Mouse (Mus musculus): Measurements from ENCODE around the gene Lrmp.

Gene Lrmp

GRCm38 (mm10) chr6:145115476-145116097, at the start of gene Lrmp:
Gene Lrmp (plus strand): TSS chr6:145115653.
- TF ChIP-seq GATA4 (IDR thresholded peaks at IDR 0.05; ENCODE audit: insufficient replicate concordance, low read length) = no peak

DNA sequence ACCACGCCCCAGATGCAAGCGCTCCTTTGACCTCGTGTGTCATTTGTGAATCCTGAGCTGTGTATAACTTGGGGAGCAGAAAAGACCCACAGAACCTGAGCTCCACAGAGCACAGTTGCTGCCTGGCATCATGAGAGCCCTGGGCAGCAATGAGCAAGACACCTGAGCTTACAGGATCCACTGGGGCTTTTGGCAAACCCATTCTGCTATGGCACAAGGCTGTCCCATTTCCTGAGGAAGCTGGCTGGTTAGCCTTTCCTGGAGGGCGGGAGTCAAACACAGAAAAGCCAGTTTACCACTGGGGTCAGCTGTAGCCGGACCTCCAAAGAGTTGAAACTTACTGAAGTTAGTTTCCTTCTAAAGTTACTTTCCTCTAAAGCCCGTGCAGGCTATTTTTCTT, 49.0 kb upstream of the Lrmp start:
- no peak for TF ChIP-seq GATA4 (IDR thresholded peaks at IDR 0.05; ENCODE audit: insufficient replicate concordance, low read length)

DNA sequence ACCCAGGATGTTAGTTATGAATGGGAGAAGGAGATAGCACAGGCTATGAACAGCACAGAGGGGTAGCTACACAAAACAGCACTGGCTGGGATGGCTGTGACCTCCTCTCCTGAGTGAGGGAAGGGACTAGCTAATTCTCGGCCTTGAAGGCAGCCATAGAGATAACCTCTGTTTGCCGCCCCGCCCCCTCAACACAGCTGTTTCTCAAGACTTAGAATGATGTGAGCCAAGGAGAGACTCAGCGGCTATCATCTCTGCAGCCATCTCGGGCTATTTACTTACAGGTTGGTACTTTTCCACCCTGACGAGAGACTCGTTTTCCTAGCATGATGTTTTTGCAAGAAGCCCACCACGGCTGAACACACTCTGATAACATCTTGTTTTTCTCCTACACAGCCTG, 47.8 kb upstream of the Lrmp start:
- no peak for TF ChIP-seq GATA4 (IDR thresholded peaks at IDR 0.05; ENCODE audit: insufficient replicate concordance, low read length)

DNA sequence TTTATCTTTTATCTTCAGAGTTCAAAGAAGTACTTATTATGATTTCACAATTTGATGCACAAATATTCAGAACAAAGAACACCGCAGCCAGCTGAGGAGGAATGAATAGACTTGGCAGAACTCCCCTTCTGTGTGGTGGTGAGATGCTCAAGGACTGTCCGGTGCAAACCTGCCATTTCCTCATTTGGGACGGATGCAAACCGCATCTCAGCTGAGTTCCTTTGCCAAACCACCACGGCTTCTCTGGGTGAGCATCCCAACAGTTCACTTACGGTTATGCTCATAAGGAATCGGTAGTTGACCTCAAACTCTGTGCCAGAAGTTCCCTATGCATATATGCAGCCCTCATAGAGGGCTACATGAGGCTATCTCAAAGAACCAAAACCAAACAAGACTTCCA, 46.1 kb upstream of the Lrmp start:
- TF ChIP-seq GATA4 (IDR thresholded peaks at IDR 0.05; ENCODE audit: insufficient replicate concordance, low read length) = no peak

DNA sequence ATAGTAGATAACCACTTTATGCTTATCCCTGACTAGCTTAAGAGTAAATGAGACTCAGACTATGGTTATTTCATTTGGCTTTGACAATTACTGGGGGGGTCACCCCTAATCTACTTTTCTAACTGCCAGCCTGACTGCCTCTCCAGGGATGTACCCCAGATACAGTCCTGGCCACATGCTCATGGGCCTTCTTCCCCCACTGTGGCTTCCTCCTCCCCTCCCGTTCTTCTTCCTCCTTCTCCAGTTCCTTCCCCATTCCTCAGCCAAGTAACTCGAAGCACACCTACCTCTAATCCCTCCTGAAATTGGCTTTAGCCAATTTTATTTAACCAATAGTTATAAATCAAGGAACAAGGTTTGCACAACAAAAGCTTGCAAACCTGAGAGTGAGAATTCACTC, 45.5 kb upstream of the Lrmp start:
- no peak for TF ChIP-seq GATA4 (IDR thresholded peaks at IDR 0.05; ENCODE audit: insufficient replicate concordance, low read length)

- no peak for TF ChIP-seq GATA4 (IDR thresholded peaks at IDR 0.05; ENCODE audit: insufficient replicate concordance, low read length)
These were observed 41.0 kb upstream of the Lrmp start for GRCm38 (mm10) chr6:145074461-145074860.

GRCm38 (mm10) chr6:145075088-145075547, 40.3 kb upstream of the Lrmp start:
- no peak for TF ChIP-seq GATA4 (IDR thresholded peaks at IDR 0.05; ENCODE audit: insufficient replicate concordance, low read length)

- TF ChIP-seq GATA4 (IDR thresholded peaks at IDR 0.05; ENCODE audit: insufficient replicate concordance, low read length) = no peak
These were observed 39.8 kb upstream of the Lrmp start, which contains the start of gene Bcat1 for GRCm38 (mm10) chr6:145075548-145076224. Gene Bcat1 (minus strand): TSS chr6:145076184.

- no peak for TF ChIP-seq GATA4 (IDR thresholded peaks at IDR 0.05; ENCODE audit: insufficient replicate concordance, low read length)
These were observed 39.2 kb upstream of the Lrmp start for GRCm38 (mm10) chr6:145076286-145076685.

GRCm38 (mm10) chr6:145079087-145079759, 36.2 kb upstream of the Lrmp start:
- no peak for TF ChIP-seq GATA4 (IDR thresholded peaks at IDR 0.05; ENCODE audit: insufficient replicate concordance, low read length)

GRCm38 (mm10) chr6:145081721-145082120, 33.7 kb upstream of the Lrmp start:
- no peak for TF ChIP-seq GATA4 (IDR thresholded peaks at IDR 0.05; ENCODE audit: insufficient replicate concordance, low read length)

DNA sequence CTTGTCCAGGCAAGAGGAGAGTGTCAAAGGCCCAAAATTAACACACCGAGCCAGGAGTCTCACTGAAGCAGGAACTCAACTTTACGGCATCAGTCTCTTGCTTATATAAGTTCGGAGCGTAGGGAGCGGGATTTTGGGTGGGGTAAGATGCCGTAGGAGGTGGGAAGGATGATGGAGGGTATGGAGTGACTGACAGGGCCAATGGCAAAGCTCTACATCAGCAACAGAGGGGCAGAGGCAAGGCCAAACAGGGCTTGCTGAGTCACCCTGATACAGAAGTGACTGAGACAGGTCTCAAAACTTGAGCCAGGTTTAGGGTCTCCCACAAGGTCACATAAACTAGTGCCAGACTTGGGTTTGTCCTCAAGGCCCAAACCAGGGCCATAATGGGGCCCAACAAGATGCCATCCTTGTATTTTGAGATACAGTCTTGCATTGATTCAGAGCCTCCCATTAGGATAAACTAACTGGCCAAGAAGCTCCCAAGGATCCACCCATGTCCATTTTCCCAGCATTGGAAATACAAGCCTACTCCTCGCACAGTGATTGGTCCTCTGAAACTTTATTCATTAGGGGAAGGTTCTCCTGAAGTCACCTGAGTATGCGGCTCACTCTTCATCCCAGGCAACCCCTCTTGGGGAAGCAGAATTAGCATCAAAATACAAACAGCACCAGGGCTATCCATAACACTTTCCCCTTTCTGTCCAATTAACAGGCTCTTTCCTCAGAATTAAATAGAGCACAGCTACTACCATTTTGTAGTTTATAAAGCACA, 30.9 kb upstream of the Lrmp start:
- no peak for TF ChIP-seq GATA4 (IDR thresholded peaks at IDR 0.05; ENCODE audit: insufficient replicate concordance, low read length)

DNA sequence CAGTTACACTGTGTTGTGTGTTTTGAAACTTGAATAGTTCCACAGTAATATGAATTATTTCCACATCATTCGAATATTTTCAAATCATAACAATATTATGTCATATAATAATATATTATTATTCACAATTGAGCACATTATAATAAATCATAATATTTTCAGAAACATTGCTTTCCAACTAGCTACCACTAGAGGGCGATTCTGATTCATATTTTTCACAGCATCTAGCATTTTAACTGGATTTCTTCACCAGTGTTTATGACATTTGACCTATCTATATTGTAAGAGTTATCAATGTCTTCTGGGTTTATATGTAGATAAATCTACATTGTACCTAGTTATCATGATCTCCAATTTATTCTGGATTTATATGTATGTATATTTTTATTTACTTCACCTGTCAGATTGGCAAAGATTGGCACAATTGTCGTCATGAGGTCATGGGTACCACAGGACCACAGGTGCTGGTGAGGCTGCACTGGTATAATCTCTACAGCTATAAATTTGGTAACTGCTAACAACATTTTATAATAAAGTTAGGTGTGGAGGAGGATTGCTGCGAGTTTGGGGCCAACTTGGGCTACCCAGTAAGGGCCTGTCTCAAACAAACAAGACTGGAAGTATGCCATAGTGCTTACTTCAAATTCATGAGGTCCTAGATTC, 26.9 kb upstream of the Lrmp start:
- no peak for TF ChIP-seq GATA4 (IDR thresholded peaks at IDR 0.05; ENCODE audit: insufficient replicate concordance, low read length)

- no peak for TF ChIP-seq GATA4 (IDR thresholded peaks at IDR 0.05; ENCODE audit: insufficient replicate concordance, low read length)
These were observed 26.1 kb upstream of the Lrmp start for GRCm38 (mm10) chr6:145089373-145089772.
